Mouse (Mus musculus): ENCODE measurements around the gene Khdc1b. TPM values are rescaled to one million over a fixed set of nuclear protein-coding genes. Genes with fewer than 3 reads are reported as not detected.
"Not testable (repeated sequence)": the region's sequence is repeated elsewhere in the genome, so short reads cannot be mapped to it uniquely, and the experiment has no call there.

Gene Khdc1b
- not detected in 2 replicates for polyA plus RNA-seq (2011; ENCODE audit: insufficient read depth, insufficient read length, low read depth, missing spikeins)

DNA sequence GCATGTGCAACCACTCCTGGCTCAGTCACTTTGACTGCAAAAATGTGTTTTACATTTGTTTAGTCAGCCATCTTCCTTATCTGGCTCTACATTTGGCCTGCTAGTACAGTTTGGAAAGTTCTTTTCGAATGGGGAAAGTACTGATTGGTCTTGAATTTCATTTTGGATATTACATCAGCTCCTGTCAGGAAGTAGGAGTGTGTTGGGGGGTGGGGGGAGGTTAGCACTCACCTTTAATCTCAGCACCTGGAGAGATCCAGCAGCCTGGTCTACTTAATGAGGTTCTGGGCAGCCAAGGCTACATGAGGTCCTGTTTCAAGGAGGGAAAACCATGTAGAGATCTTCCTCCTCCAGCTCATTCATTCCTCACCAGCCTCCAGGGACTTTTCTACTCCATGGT is at the start of gene Khdc1b:
TSS of gene Khdc1b (plus strand) at position 301 of the 400 bp plus-strand sequence.
- H3K27me3 ChIP-seq (ENCODE audit: control insufficient read depth, insufficient read depth, low read length, poor library complexity, severe bottlenecking), result no peaks in the 10 kb centered on the region
- no peak within 1 kb of the TSS for H3K27ac ChIP-seq (ENCODE audit: insufficient read depth, low read length)
- H3K36me3 ChIP-seq (ENCODE audit: control insufficient read depth, insufficient read depth, low read length, poor library complexity, severe bottlenecking), result no peaks in the 10 kb centered on the region
- H3K4me3 ChIP-seq (ENCODE audit: low read depth, low read length), result no peak within 1 kb of the TSS
- no peak for TF ChIP-seq CTCF (IDR thresholded peaks at IDR 0.05; ENCODE audit: low read depth, low read length)
- no peaks in the 10 kb centered on the region for H3K4me1 ChIP-seq (ENCODE audit: control insufficient read depth, insufficient read depth, low read length)
- no peak within 1 kb of the TSS for H3K9ac ChIP-seq (ENCODE audit: low read depth, poor library complexity, severe bottlenecking)
- H3K9me3 ChIP-seq (replicated peaks; ENCODE audit: control insufficient read depth, insufficient read depth, low read length, poor library complexity, severe bottlenecking), result 0 out of 2 replicates have a peak, but pooled peaks cover 4% of the 10 kb centered on the region

DNA sequence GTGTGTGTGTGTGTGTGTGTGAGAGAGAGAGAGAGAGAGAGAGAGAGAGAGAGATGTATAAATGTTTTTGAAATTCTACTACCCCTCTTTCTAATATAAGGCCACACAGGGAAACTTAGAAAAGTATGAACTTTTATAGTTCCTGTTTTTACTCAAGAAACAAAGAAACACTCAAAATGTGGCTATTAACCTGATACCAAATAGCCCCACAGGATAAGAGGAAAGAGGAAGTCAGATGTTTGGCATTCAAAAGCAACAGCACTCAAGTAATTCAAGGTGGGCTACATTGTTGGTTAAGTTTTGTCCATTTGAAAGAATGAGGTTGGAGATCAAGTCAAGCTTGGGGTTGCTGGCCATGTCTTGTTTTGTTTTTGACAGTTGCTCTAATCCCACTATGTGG is 47.5 kb upstream of the Khdc1b start:
- TF ChIP-seq EP300 (IDR thresholded peaks at IDR 0.05; ENCODE audit: insufficient read depth, low read depth, low read length) (no peak), POLR2A (IDR thresholded peaks at IDR 0.05; ENCODE audit: insufficient read depth, low read length) (no peak), CTCF (IDR thresholded peaks at IDR 0.05; ENCODE audit: low read depth, low read length) (no peak)
- Histone ChIP-seq H3K9me3 (replicated peaks; ENCODE audit: control insufficient read depth, insufficient read depth, low read length, poor library complexity, severe bottlenecking) (no peaks in the 10 kb centered on the region), H3K4me1 (ENCODE audit: control insufficient read depth, insufficient read depth, low read length) (no peaks in the 10 kb centered on the region), H3K27ac (ENCODE audit: insufficient read depth, low read length) (no peak overlapping the region), H3K36me3 (ENCODE audit: control insufficient read depth, insufficient read depth, low read length, poor library complexity, severe bottlenecking) (no peaks in the 10 kb centered on the region), H3K9ac (ENCODE audit: low read depth, poor library complexity, severe bottlenecking) (no peak overlapping the region), H3K27me3 (ENCODE audit: control insufficient read depth, insufficient read depth, low read length, poor library complexity, severe bottlenecking) (no peaks in the 10 kb centered on the region), H3K4me3 (ENCODE audit: low read depth, low read length) (no peak overlapping the region)

DNA sequence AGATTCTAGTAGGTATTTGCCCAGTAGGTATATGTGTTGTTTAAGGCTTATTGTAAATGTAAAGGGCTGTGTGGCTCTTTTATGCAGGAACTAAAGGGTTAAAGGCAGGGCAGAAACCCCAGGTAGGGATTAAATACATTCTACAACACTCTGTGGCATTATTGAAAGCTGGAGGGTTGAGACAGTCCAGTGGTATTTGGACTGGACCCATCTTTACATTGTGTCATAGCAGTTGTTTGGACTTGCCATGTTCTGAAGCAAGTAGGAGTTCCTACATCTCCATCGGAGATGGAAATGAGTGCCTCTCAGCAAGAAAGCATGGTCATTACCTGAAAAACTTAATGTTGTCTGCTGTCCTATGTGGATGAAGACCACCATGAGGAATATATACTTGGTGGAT is 42.6 kb upstream of the Khdc1b start:
- TF ChIP-seq EP300 (IDR thresholded peaks at IDR 0.05; ENCODE audit: insufficient read depth, low read depth, low read length) (no peak), POLR2A (IDR thresholded peaks at IDR 0.05; ENCODE audit: insufficient read depth, low read length) (no peak), CTCF (IDR thresholded peaks at IDR 0.05; ENCODE audit: low read depth, low read length) (no peak)
- Histone ChIP-seq H3K27me3 (ENCODE audit: control insufficient read depth, insufficient read depth, low read length, poor library complexity, severe bottlenecking) (no peaks in the 10 kb centered on the region), H3K36me3 (ENCODE audit: control insufficient read depth, insufficient read depth, low read length, poor library complexity, severe bottlenecking) (no peaks in the 10 kb centered on the region), H3K27ac (ENCODE audit: insufficient read depth, low read length) (no peak overlapping the region), H3K9ac (ENCODE audit: low read depth, poor library complexity, severe bottlenecking) (no peak overlapping the region), H3K4me1 (ENCODE audit: control insufficient read depth, insufficient read depth, low read length) (no peaks in the 10 kb centered on the region), H3K9me3 (replicated peaks; ENCODE audit: control insufficient read depth, insufficient read depth, low read length, poor library complexity, severe bottlenecking) (peaks cover 2% of the 10 kb centered on the region; the same call in 1 of the 2 replicates), H3K4me3 (ENCODE audit: low read depth, low read length) (no peak overlapping the region)

DNA sequence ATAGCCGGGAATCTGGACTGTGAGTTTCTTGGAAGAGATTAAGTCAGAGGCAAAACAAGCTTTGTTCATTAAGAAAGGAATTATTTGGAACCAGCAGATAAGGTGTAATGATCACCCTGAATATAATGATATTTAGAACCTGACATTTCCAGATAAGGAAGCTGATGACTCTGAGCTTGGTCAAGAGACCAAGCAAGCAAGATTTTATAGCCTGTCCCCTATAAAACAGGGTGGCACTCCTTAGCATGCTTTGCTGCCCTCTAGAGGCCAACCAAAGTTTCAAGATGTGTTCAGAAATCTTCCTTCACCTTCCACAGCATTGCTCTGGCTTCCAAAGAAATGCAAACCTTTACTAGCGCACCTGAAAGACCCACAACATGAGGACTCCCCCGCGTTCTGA is 39.1 kb upstream of the Khdc1b start:
- no peaks in the 10 kb centered on the region for H3K27me3 ChIP-seq (ENCODE audit: control insufficient read depth, insufficient read depth, low read length, poor library complexity, severe bottlenecking)
- H3K27ac ChIP-seq (ENCODE audit: insufficient read depth, low read length), result no peak overlapping the region
- peaks cover 2% of the 10 kb centered on the region; the same call in 1 of the 2 replicates for H3K9me3 ChIP-seq (replicated peaks; ENCODE audit: control insufficient read depth, insufficient read depth, low read length, poor library complexity, severe bottlenecking)
- no peaks in the 10 kb centered on the region for H3K4me1 ChIP-seq (ENCODE audit: control insufficient read depth, insufficient read depth, low read length)
- H3K4me3 ChIP-seq (ENCODE audit: low read depth, low read length), result no peak overlapping the region
- no peaks in the 10 kb centered on the region for H3K36me3 ChIP-seq (ENCODE audit: control insufficient read depth, insufficient read depth, low read length, poor library complexity, severe bottlenecking)
- TF ChIP-seq CTCF (IDR thresholded peaks at IDR 0.05; ENCODE audit: low read depth, low read length) (no peak), EP300 (IDR thresholded peaks at IDR 0.05; ENCODE audit: insufficient read depth, low read depth, low read length) (no peak), POLR2A (IDR thresholded peaks at IDR 0.05; ENCODE audit: insufficient read depth, low read length) (no peak)
- no peak overlapping the region for H3K9ac ChIP-seq (ENCODE audit: low read depth, poor library complexity, severe bottlenecking)

DNA sequence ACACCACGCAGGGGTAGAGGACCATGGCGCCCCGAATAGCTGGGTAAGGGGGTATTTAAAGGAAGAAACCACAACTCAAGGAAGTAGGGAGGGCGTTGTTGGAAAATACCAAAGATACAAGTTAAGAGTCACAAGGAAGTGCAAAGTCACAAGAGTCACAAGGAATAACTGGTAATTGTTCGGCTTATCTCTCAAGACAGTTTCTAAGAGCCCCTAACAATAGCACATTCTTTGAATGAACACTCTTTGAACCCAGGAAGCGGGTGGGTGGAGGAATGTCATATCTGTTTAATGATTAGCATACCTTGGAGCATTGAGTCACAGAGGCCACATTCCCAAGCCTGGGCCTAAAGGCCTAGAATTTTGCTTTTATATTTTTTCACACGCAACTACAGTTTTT is 38.6 kb upstream of the Khdc1b start:
- not testable (repeated sequence) for H3K27ac ChIP-seq (ENCODE audit: insufficient read depth, low read length); H3K9ac ChIP-seq (ENCODE audit: low read depth, poor library complexity, severe bottlenecking); H3K4me1 ChIP-seq (ENCODE audit: control insufficient read depth, insufficient read depth, low read length); H3K36me3 ChIP-seq (ENCODE audit: control insufficient read depth, insufficient read depth, low read length, poor library complexity, severe bottlenecking); H3K27me3 ChIP-seq (ENCODE audit: control insufficient read depth, insufficient read depth, low read length, poor library complexity, severe bottlenecking); H3K9me3 ChIP-seq (replicated peaks; ENCODE audit: control insufficient read depth, insufficient read depth, low read length, poor library complexity, severe bottlenecking); H3K4me3 ChIP-seq (ENCODE audit: low read depth, low read length)

DNA sequence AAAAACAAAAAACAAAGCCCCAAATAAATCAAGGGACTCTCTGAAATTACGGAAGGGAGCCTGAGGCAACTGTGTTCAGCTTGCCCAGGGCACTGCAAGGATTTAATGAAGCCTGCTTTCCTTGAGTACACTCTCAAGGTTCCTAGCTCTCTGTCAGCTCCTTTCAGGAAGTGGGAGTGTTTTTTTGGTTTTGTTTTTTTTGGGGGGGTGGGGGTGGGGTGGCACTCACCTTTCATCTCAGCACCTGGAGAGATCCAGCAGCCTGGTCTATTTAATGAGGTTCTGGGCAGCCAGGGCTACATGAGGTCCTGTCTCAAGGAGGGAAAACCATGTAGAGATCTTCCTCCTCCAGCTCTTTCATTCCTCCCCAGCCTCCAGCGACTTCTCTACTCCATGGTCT is 34.0 kb upstream of the Khdc1b start, which contains the start of gene Khdc1a:
TSS of gene Khdc1a (plus strand) at position 301 of the 400 bp plus-strand sequence.
- peaks cover 2% of the 10 kb centered on the region; the same call in 1 of the 2 replicates for H3K9me3 ChIP-seq (replicated peaks; ENCODE audit: control insufficient read depth, insufficient read depth, low read length, poor library complexity, severe bottlenecking)
- no peak within 1 kb of the TSS for H3K4me3 ChIP-seq (ENCODE audit: low read depth, low read length)
- H3K9ac ChIP-seq (ENCODE audit: low read depth, poor library complexity, severe bottlenecking), result no peak within 1 kb of the TSS
- TF ChIP-seq EP300 (IDR thresholded peaks at IDR 0.05; ENCODE audit: insufficient read depth, low read depth, low read length), result no peak
- no peak for TF ChIP-seq POLR2A (IDR thresholded peaks at IDR 0.05; ENCODE audit: insufficient read depth, low read length)
- TF ChIP-seq CTCF (IDR thresholded peaks at IDR 0.05; ENCODE audit: low read depth, low read length), result no peak
- no peaks in the 10 kb centered on the region for H3K27me3 ChIP-seq (ENCODE audit: control insufficient read depth, insufficient read depth, low read length, poor library complexity, severe bottlenecking)
- no peaks in the 10 kb centered on the region for H3K4me1 ChIP-seq (ENCODE audit: control insufficient read depth, insufficient read depth, low read length)
- no peaks in the 10 kb centered on the region for H3K36me3 ChIP-seq (ENCODE audit: control insufficient read depth, insufficient read depth, low read length, poor library complexity, severe bottlenecking)
- H3K27ac ChIP-seq (ENCODE audit: insufficient read depth, low read length), result no peak within 1 kb of the TSS

DNA sequence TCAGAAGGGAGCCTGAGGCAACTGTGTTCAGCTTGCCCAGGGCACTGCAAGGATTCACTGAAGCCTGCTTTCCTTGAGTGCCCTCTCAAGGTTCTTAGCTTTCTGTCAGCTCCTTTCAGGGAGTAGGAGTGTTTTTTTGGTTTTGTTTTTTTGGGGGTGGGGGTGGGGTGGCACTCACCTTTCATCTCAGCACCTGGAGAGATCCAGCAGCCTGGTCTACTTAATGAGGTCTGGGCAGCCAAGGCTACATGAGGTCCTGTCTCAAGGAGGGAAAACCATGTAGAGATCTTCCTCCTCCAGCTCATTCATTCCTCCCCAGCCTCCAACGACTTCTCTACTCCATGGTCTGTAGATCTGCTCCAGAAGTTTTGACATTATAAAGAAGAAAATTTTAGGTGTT is 15.3 kb upstream of the Khdc1b start, which contains the start of gene Khdc1c:
TSS of gene Khdc1c (plus strand) at position 301 of the 400 bp plus-strand sequence.
- H3K36me3 ChIP-seq (ENCODE audit: control insufficient read depth, insufficient read depth, low read length, poor library complexity, severe bottlenecking); H3K9me3 ChIP-seq (replicated peaks; ENCODE audit: control insufficient read depth, insufficient read depth, low read length, poor library complexity, severe bottlenecking); H3K4me3 ChIP-seq (ENCODE audit: low read depth, low read length); H3K27me3 ChIP-seq (ENCODE audit: control insufficient read depth, insufficient read depth, low read length, poor library complexity, severe bottlenecking); H3K27ac ChIP-seq (ENCODE audit: insufficient read depth, low read length); H3K4me1 ChIP-seq (ENCODE audit: control insufficient read depth, insufficient read depth, low read length); H3K9ac ChIP-seq (ENCODE audit: low read depth, poor library complexity, severe bottlenecking): not testable (repeated sequence)
